Mouse (Mus musculus): Measurements from ENCODE around the gene Lyzl4. TPM values are rescaled to one million over a fixed set of nuclear protein-coding genes. Genes with fewer than 3 reads are reported as not detected.

Gene Lyzl4
- total and polyA plus RNA-seq, 3 experiments = not detected

DNA sequence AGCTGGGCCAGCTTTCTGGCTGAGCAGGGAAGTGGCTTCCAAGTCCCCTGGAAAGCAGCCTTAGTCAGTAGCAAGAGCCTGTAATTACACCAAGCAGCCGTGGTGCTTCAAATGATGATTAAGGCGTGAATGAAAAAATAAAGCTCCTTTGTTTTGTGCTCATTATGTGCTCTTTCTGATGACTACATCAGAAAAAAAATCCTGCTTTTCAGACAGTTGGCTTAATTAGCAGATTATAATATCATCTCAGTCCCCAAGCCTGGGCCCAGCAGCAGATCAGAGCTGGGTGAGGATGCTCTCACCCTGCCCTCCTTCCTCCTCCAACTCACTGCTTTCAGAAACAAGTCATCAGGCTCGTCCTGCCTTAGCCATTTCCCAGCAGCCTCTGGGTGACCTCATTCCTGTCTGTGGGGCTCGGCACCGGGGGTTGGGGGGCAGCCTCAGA, 91.5 kb downstream of the Lyzl4 start:
- Histone ChIP-seq H3K27ac (ENCODE audit: insufficient read depth, low read depth) (no peak overlapping the region), H3K4me1 (ENCODE audit: control insufficient read depth in 1 of 2, insufficient read depth in 2 of 2) (peaks cover 3 to 6% of the 10 kb centered on the region in 2 experiments; a peak in 2 of 4 replicates), H3K27me3 (replicated peaks) (peaks cover 10% of the 10 kb centered on the region), H3K79me2 (replicated peaks; ENCODE audit: control insufficient read depth, extremely low read depth, insufficient read depth, poor library complexity, severe bottlenecking) (no peaks in the 10 kb centered on the region), H3K4me3 (replicated peaks in 1 of 3; ENCODE audit: low read depth in 2 of 3, low read length in 2 of 3, poor library complexity in 1 of 3) (no peak overlapping the region), H3K36me3 (replicated peaks in 1 of 2; ENCODE audit: control insufficient read depth in 1 of 2, insufficient read depth in 1 of 2, low read length in 1 of 2) (no peaks in the 10 kb centered on the region), H3K9ac (ENCODE audit: insufficient read depth, low read depth) (no peak overlapping the region), H3K9me3 (replicated peaks; ENCODE audit: low read length) (peaks cover 2% of the 10 kb centered on the region), H3K4me2 (ENCODE audit: insufficient read depth, low read depth, poor library complexity, severe bottlenecking) (no peak overlapping the region)
- dilution Hi-C loops (cut with MboI; ENCODE audit: extremely low pct_ligation_motif_present, extremely low pct_unique_long_range_greater_than_20kb, low sequenced_read_pairs) (no loop called here), in situ Hi-C loops (cut with MboI; ENCODE audit: low pct_ligation_motif_present, low pct_unique_long_range_greater_than_20kb, low sequenced_read_pairs) (no loop called here)
- DNase-seq (ENCODE audit: extremely low read depth) = no peak
- TF ChIP-seq E2F4 (IDR thresholded peaks at IDR 0.05; ENCODE audit: insufficient replicate concordance, low read depth, low read length) (no peak), CHD2 (IDR thresholded peaks at IDR 0.05; ENCODE audit: low read length) (no peak), ZNF384 (IDR thresholded peaks at IDR 0.05; ENCODE audit: low read depth, low read length) (no peak)

DNA sequence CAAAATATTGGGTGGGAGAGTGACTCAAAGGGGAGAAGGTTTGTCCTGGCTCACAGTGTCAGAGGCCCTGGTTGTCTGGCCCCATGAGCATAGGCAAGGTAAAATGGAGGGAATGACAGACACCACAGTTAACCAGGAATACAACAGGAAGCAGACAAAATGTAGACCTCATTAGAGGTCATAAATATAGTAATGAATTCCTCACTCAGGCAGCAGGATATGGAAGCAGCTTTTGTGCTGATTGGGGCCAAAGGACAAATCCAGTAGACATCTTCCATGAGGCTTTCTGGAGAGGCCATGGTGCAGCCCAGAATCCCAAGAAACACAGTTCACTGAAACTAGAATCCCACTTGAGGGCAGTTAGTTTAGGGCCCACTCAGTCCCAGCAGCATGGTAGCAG, 92.5 kb downstream of the Lyzl4 start:
- no peaks in the 10 kb centered on the region for H3K79me2 ChIP-seq (replicated peaks; ENCODE audit: control insufficient read depth, extremely low read depth, insufficient read depth, poor library complexity, severe bottlenecking)
- no peak for DNase-seq (ENCODE audit: extremely low read depth)
- no peaks in the 10 kb centered on the region for H3K36me3 ChIP-seq (replicated peaks in 1 of 2; ENCODE audit: control insufficient read depth in 1 of 2, insufficient read depth in 1 of 2, low read length in 1 of 2)
- H3K9me3 ChIP-seq (replicated peaks; ENCODE audit: low read length) = peaks cover 4% of the 10 kb centered on the region
- dilution Hi-C loops (cut with MboI; ENCODE audit: extremely low pct_ligation_motif_present, extremely low pct_unique_long_range_greater_than_20kb, low sequenced_read_pairs) = no loop called here
- no peak overlapping the region for H3K4me3 ChIP-seq (replicated peaks in 1 of 3; ENCODE audit: low read depth in 2 of 3, low read length in 2 of 3, poor library complexity in 1 of 3)
- no peak overlapping the region for H3K4me2 ChIP-seq (ENCODE audit: insufficient read depth, low read depth, poor library complexity, severe bottlenecking)
- TF ChIP-seq POLR2A (IDR thresholded peaks at IDR 0.05; ENCODE audit: low read depth, low read length) (no peak), MXI1 (IDR thresholded peaks at IDR 0.05; ENCODE audit: low read depth, low read length) (no peak), TCF12 (IDR thresholded peaks at IDR 0.05; ENCODE audit: low read depth, low read length) (no peak), SMC3 (IDR thresholded peaks at IDR 0.05; ENCODE audit: low read depth, low read length) (no peak), KAT2A (IDR thresholded peaks at IDR 0.05; ENCODE audit: insufficient replicate concordance, low read length) (no peak), MAX (IDR thresholded peaks at IDR 0.05; ENCODE audit: low read length) (no peak), MYC (IDR thresholded peaks at IDR 0.05; ENCODE audit: low read depth, low read length) (no peak), MAFK (IDR thresholded peaks at IDR 0.05; ENCODE audit: insufficient replicate concordance, low read length) (no peak), EP300 (IDR thresholded peaks at IDR 0.05; ENCODE audit: low read length) (no peak), TBP (conservative IDR thresholded peaks at IDR 0.05; ENCODE audit: low read depth, low read length) (no peak)
- H3K4me1 ChIP-seq (ENCODE audit: control insufficient read depth in 1 of 2, insufficient read depth in 2 of 2) = peaks cover 3 to 6% of the 10 kb centered on the region in 2 experiments; a peak in 1 of 4 replicates
- in situ Hi-C loops (cut with MboI; ENCODE audit: low pct_ligation_motif_present, low pct_unique_long_range_greater_than_20kb, low sequenced_read_pairs) = no loop called here
- H3K27ac ChIP-seq (ENCODE audit: insufficient read depth, low read depth) = no peak overlapping the region
- H3K9ac ChIP-seq (ENCODE audit: insufficient read depth, low read depth) = no peak overlapping the region
- peaks cover 10% of the 10 kb centered on the region for H3K27me3 ChIP-seq (replicated peaks)

DNA sequence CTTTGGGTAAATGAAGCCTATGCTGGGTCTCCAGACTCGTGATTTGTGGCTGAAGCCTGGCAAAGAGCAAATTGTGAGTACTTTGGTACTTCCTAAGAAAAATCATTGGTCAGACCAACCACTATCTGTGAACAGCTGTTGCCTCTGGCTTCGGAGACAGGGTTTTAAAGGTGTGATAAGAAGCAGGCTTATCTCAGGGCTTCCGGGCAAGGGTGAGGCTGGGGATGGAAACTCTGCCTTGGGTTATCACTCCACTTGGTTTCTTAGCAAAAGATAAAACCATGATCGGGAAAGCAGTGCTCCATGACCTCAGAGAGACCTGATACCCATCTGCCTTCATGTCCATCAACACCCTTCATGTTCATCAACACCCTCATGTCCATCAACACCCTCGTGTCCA, 92.9 kb downstream of the Lyzl4 start:
- Histone ChIP-seq H3K4me2 (ENCODE audit: insufficient read depth, low read depth, poor library complexity, severe bottlenecking) (no peak overlapping the region), H3K4me1 (ENCODE audit: control insufficient read depth in 1 of 2, insufficient read depth in 2 of 2) (peaks cover 3 to 6% of the 10 kb centered on the region in 2 experiments; a peak in 1 of 4 replicates), H3K4me3 (replicated peaks in 1 of 3; ENCODE audit: low read depth in 2 of 3, low read length in 2 of 3, poor library complexity in 1 of 3) (no peak overlapping the region), H3K27ac (ENCODE audit: insufficient read depth, low read depth) (no peak overlapping the region), H3K36me3 (replicated peaks in 1 of 2; ENCODE audit: control insufficient read depth in 1 of 2, insufficient read depth in 1 of 2, low read length in 1 of 2) (no peaks in the 10 kb centered on the region), H3K9me3 (replicated peaks; ENCODE audit: low read length) (peaks cover 4% of the 10 kb centered on the region), H3K79me2 (replicated peaks; ENCODE audit: control insufficient read depth, extremely low read depth, insufficient read depth, poor library complexity, severe bottlenecking) (no peaks in the 10 kb centered on the region), H3K9ac (ENCODE audit: insufficient read depth, low read depth) (no peak overlapping the region), H3K27me3 (replicated peaks) (peaks cover 10% of the 10 kb centered on the region)
- TF ChIP-seq ELF1 (IDR thresholded peaks at IDR 0.05; ENCODE audit: low read depth, low read length) = no peak
- TF ChIP-seq POLR2A (IDR thresholded peaks at IDR 0.05; ENCODE audit: low read depth, low read length) = no peak
- TF ChIP-seq ZC3H11A (IDR thresholded peaks at IDR 0.05; ENCODE audit: low read depth, low read length) = no peak
- TF ChIP-seq KAT2A (IDR thresholded peaks at IDR 0.05; ENCODE audit: insufficient replicate concordance, low read length) = no peak
- TF ChIP-seq TBP (conservative IDR thresholded peaks at IDR 0.05; ENCODE audit: low read depth, low read length) = no peak
- TF ChIP-seq E2F4 (IDR thresholded peaks at IDR 0.05; ENCODE audit: insufficient replicate concordance, low read depth, low read length) = no peak
- TF ChIP-seq ZKSCAN1 (IDR thresholded peaks at IDR 0.05; ENCODE audit: borderline replicate concordance, low read depth, low read length) = no peak
- TF ChIP-seq PAX5 (IDR thresholded peaks at IDR 0.05; ENCODE audit: low read length) = no peak
- no peak for TF ChIP-seq MAZ (IDR thresholded peaks at IDR 0.05; ENCODE audit: low read depth, low read length)
- no peak for TF ChIP-seq JUND (conservative IDR thresholded peaks at IDR 0.05; ENCODE audit: low read depth, low read length)
- TF ChIP-seq SMC3 (IDR thresholded peaks at IDR 0.05; ENCODE audit: low read depth, low read length) = no peak
- no peak for TF ChIP-seq RCOR1 (conservative IDR thresholded peaks at IDR 0.05; ENCODE audit: low read depth, low read length)
- no peak for TF ChIP-seq MEF2A (IDR thresholded peaks at IDR 0.05; ENCODE audit: borderline replicate concordance, low read depth, low read length)
- TF ChIP-seq RAD21 (IDR thresholded peaks at IDR 0.05; ENCODE audit: low read depth, low read length) = no peak
- no peak for TF ChIP-seq ZNF384 (IDR thresholded peaks at IDR 0.05; ENCODE audit: low read depth, low read length)
- TF ChIP-seq IRF4 (IDR thresholded peaks at IDR 0.05; ENCODE audit: low read depth, low read length) = no peak
- no peak for TF ChIP-seq USF1 (IDR thresholded peaks at IDR 0.05; ENCODE audit: low read depth, low read length)
- no peak for TF ChIP-seq NELFE (IDR thresholded peaks at IDR 0.05; ENCODE audit: low read depth, low read length)
- TF ChIP-seq ETS1 (conservative IDR thresholded peaks at IDR 0.05; ENCODE audit: low read depth, low read length) = no peak
- in situ Hi-C loops (cut with MboI; ENCODE audit: low pct_ligation_motif_present, low pct_unique_long_range_greater_than_20kb, low sequenced_read_pairs) = no loop called here
- DNase-seq (ENCODE audit: extremely low read depth) = no peak
- dilution Hi-C loops (cut with MboI; ENCODE audit: extremely low pct_ligation_motif_present, extremely low pct_unique_long_range_greater_than_20kb, low sequenced_read_pairs) = no loop called here
